Mouse (Mus musculus): ENCODE measurements around the gene Ninl. TPM values are rescaled to one million over a fixed set of nuclear protein-coding genes. Genes with fewer than 3 reads are reported as not detected.

Ninl gene
- polyA plus RNA-seq, 1 experiment from 2014 or later, result 4.0 TPM

DNA sequence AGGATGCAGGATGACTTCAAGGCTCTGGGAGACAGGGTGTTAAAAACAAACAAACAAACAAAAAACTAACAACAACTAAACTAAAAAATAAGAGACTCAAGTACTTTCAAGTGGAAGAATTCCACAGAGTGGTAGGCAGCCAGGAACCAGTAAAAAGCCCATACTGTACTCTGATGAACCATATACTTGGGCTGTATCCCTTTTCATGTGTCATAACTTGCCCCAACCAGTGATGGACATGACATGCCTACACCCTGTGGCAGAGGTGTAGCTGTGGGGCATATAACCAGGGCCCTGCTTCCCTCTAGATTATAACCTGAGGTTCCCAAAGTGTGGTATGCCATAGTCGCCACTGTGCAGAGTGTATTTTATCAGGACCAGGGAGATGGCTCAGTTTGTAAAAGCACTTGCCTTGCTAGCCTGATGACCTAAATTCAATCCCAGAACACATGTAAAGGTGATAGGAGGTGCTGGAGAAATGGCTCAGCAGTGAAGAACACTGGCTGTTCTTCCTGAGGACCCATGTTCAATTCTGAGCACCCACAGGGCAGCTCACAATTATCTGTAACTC lies 29.6 kb downstream of the Ninl start:
- H3K36me3 ChIP-seq (replicated peaks; ENCODE audit: insufficient read depth, low read length), result no peaks in the 10 kb centered on the region
- peak overlapping the region; percentile 78; the same call in 1 of the 2 replicates for H3K9ac ChIP-seq (replicated peaks)
- H3K4me1 ChIP-seq (ENCODE audit: insufficient read depth), result peaks cover 18% of the 10 kb centered on the region
- H3K9me3 ChIP-seq (ENCODE audit: low read length), result no peaks in the 10 kb centered on the region
- peaks cover 5% of the 10 kb centered on the region; the same call in 1 of the 2 replicates for H3K27me3 ChIP-seq (ENCODE audit: insufficient read depth, low read length)
- WGBS (ENCODE audit: insufficient replicate concordance), result 73% methylated on average over 1 of the region's 1 CpGs
- H3K4me3 ChIP-seq (ENCODE audit: low read depth, low read length), result peak overlapping the region; percentile 72
- DNase-seq (no peak), ATAC-seq (peak; percentile 39)
- H3K4me2 ChIP-seq (ENCODE audit: low read depth, low read length), result peak overlapping the region; percentile 83
- no peak for TF ChIP-seq CTCF (IDR thresholded peaks at IDR 0.05; ENCODE audit: low read depth)
- TF ChIP-seq EP300 (IDR thresholded peaks at IDR 0.05; ENCODE audit: low read depth), result no peak
- peak overlapping the region; percentile 53 for H3K27ac ChIP-seq (ENCODE audit: low read depth)

- peak; percentile 91 for ATAC-seq
- no peak for TF ChIP-seq EP300 (IDR thresholded peaks at IDR 0.05; ENCODE audit: low read depth)
- no peak for TF ChIP-seq CTCF (IDR thresholded peaks at IDR 0.05; ENCODE audit: low read depth)
- H3K27me3 ChIP-seq (ENCODE audit: insufficient read depth, low read length), result peaks cover 5% of the 10 kb centered on the region; the same call in 1 of the 2 replicates
- H3K4me3 ChIP-seq (ENCODE audit: low read depth, low read length), result peak overlapping the region; percentile 72
- H3K4me2 ChIP-seq (ENCODE audit: low read depth, low read length), result peak overlapping the region; percentile 83
- H3K9me3 ChIP-seq (ENCODE audit: low read length), result no peaks in the 10 kb centered on the region
- peak; percentile 93 for DNase-seq
- peak overlapping the region; percentile 78 for H3K9ac ChIP-seq (replicated peaks)
- no peaks in the 10 kb centered on the region for H3K36me3 ChIP-seq (replicated peaks; ENCODE audit: insufficient read depth, low read length)
- H3K4me1 ChIP-seq (ENCODE audit: insufficient read depth), result peaks cover 23% of the 10 kb centered on the region
- H3K27ac ChIP-seq (ENCODE audit: low read depth), result peak overlapping the region; percentile 53
- 1% methylated on average over 45 of the region's 57 CpGs for WGBS (ENCODE audit: insufficient replicate concordance)
Observed at GRCm38 (mm10) chr2:151008939-151009509, 30.2 kb downstream of the Ninl start.

GRCm38 (mm10) chr2:151008517-151008932 lies 30.7 kb downstream of the Ninl start:
- H3K9ac ChIP-seq (replicated peaks), result peak overlapping the region; percentile 78
- WGBS (ENCODE audit: insufficient replicate concordance), result under 1% methylated on average over 21 of the region's 21 CpGs
- ATAC-seq (peak; percentile 15), DNase-seq (no peak)
- peak overlapping the region; percentile 83 for H3K4me2 ChIP-seq (ENCODE audit: low read depth, low read length)
- H3K36me3 ChIP-seq (replicated peaks; ENCODE audit: insufficient read depth, low read length), result no peaks in the 10 kb centered on the region
- peak overlapping the region; percentile 46; the same call in 1 of the 2 replicates for H3K27ac ChIP-seq (ENCODE audit: low read depth)
- H3K4me1 ChIP-seq (ENCODE audit: insufficient read depth), result peaks cover 28% of the 10 kb centered on the region
- peaks cover 5% of the 10 kb centered on the region; the same call in 1 of the 2 replicates for H3K27me3 ChIP-seq (ENCODE audit: insufficient read depth, low read length)
- H3K4me3 ChIP-seq (ENCODE audit: low read depth, low read length), result peak overlapping the region; percentile 72
- no peak for TF ChIP-seq CTCF (IDR thresholded peaks at IDR 0.05; ENCODE audit: low read depth)
- no peak for TF ChIP-seq EP300 (IDR thresholded peaks at IDR 0.05; ENCODE audit: low read depth)
- no peaks in the 10 kb centered on the region for H3K9me3 ChIP-seq (ENCODE audit: low read length)

GRCm38 (mm10) chr2:151008006-151008405 lies 31.2 kb downstream of the Ninl start:
- peaks cover 5% of the 10 kb centered on the region; the same call in 1 of the 2 replicates for H3K27me3 ChIP-seq (ENCODE audit: insufficient read depth, low read length)
- H3K36me3 ChIP-seq (replicated peaks; ENCODE audit: insufficient read depth, low read length), result no peaks in the 10 kb centered on the region
- no peak overlapping the region for H3K27ac ChIP-seq (ENCODE audit: low read depth)
- 41% methylated on average over 6 of the region's 6 CpGs for WGBS (ENCODE audit: insufficient replicate concordance)
- TF ChIP-seq CTCF (IDR thresholded peaks at IDR 0.05; ENCODE audit: low read depth) (no peak), EP300 (IDR thresholded peaks at IDR 0.05; ENCODE audit: low read depth) (no peak)
- ATAC-seq (no peak), DNase-seq (no peak)
- peak overlapping the region; percentile 83 for H3K4me2 ChIP-seq (ENCODE audit: low read depth, low read length)
- H3K4me3 ChIP-seq (ENCODE audit: low read depth, low read length), result peak overlapping the region; percentile 72
- H3K9me3 ChIP-seq (ENCODE audit: low read length), result no peaks in the 10 kb centered on the region
- peaks cover 28% of the 10 kb centered on the region for H3K4me1 ChIP-seq (ENCODE audit: insufficient read depth)
- peak overlapping the region; percentile 78 for H3K9ac ChIP-seq (replicated peaks)

DNA sequence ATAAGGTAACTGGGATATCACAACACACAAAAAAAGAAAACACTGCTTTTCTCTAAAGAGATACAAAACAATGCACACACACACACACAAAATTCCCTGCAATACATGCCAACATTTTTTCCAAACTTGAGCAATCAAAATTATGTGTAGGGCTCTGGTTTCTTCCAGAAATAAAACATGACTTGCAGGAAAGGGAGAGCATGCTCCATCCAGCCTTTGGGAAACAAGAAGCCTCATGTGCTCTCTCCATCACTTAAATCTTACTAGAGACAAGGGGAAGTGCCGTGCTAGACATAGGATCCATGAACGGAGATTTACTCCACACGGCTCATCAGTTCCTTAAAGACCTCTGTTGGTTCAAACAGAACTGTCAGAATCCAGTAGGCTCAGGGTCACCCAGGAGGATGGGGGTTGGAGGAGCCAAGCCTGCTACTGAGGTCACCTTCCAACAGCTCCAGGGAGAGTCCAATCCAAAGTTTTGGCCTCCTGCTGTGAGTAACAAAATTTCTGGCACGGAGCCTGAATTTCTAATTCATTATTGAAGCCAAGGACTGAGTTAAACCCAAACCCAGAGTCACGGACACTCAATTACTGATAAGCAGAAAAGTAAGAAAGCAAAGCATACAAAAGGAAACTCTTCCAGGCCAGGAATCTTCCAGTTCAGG lies 32.8 kb downstream of the Ninl start:
- ATAC-seq, result no peak
- Histone ChIP-seq H3K27me3 (ENCODE audit: insufficient read depth, low read length) (peaks cover 5% of the 10 kb centered on the region; the same call in 1 of the 2 replicates), H3K4me1 (ENCODE audit: insufficient read depth) (peaks cover 28% of the 10 kb centered on the region), H3K27ac (ENCODE audit: low read depth) (no peak overlapping the region), H3K4me3 (ENCODE audit: low read depth, low read length) (no peak overlapping the region), H3K9me3 (ENCODE audit: low read length) (no peaks in the 10 kb centered on the region), H3K9ac (replicated peaks) (no peak overlapping the region), H3K4me2 (ENCODE audit: low read depth, low read length) (no peak overlapping the region), H3K36me3 (replicated peaks; ENCODE audit: insufficient read depth, low read length) (no peaks in the 10 kb centered on the region)
- DNase-seq, result no peak
- WGBS (ENCODE audit: insufficient replicate concordance), result 76% methylated on average over 5 of the region's 5 CpGs
- TF ChIP-seq CTCF (IDR thresholded peaks at IDR 0.05; ENCODE audit: low read depth) (no peak), EP300 (IDR thresholded peaks at IDR 0.05; ENCODE audit: low read depth) (no peak)

- Histone ChIP-seq H3K36me3 (replicated peaks; ENCODE audit: insufficient read depth, low read length) (no peaks in the 10 kb centered on the region), H3K4me1 (ENCODE audit: insufficient read depth) (peaks cover 16% of the 10 kb centered on the region), H3K27ac (ENCODE audit: low read depth) (no peak overlapping the region), H3K9ac (replicated peaks) (no peak overlapping the region), H3K4me2 (ENCODE audit: low read depth, low read length) (peak overlapping the region; percentile 45), H3K9me3 (ENCODE audit: low read length) (no peaks in the 10 kb centered on the region), H3K4me3 (ENCODE audit: low read depth, low read length) (no peak overlapping the region), H3K27me3 (ENCODE audit: insufficient read depth, low read length) (peaks cover 5% of the 10 kb centered on the region; the same call in 1 of the 2 replicates)
- WGBS (ENCODE audit: insufficient replicate concordance), result 79% methylated on average over 10 of the region's 10 CpGs
- ATAC-seq, result no peak
- no peak for DNase-seq
- no peak for TF ChIP-seq CTCF (IDR thresholded peaks at IDR 0.05; ENCODE audit: low read depth)
- no peak for TF ChIP-seq EP300 (IDR thresholded peaks at IDR 0.05; ENCODE audit: low read depth)
Observed at GRCm38 (mm10) chr2:151004390-151004789, 34.8 kb downstream of the Ninl start.

Measured in liver, postnatal 0 days (tissue).